Mouse (Mus musculus) embryo, embryonic 11 days (tissue): ENCODE results near the gene Mpl.
A peak's percentile ranks its signal among the peaks of the same experiment; 100 is the strongest.

Experiments
- DNase-seq: peaks from one replicate; pipeline ENCODE4 v3.0.0-alpha.2; 2015

Gene Mpl

DNA sequence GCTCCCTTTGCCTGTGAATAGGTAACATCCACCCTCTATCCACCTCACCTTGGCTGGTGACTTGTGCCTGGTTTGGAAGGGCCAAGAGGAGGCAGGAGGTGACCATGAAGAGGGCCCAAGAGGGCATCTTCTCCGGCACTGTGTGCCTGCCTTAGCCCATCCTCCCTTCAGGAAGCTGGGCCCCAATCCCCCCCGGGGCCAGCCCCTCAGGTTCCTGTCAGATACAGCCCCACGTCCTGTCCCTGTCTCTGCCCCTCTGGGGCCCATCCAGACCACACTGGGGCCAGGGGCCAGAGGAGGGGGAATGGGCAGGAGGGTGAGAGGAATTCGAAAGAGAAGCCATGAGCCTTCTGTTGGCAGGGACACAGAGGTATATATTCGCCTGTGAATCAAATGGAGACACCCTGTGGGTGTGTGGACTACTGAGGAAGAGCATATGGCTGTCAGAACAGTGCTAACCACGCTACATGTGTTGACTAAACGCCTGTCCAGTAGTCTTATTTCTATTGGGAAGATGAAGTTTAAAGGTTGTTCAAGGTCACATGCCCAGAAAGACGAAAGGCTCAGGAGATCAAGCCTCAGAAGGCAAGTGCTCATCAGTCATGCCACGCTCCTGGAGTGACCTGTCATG is at the start of gene Mpl:
Gene Mpl, minus strand, starts transcription at position 169 of the 631 bp plus-strand sequence.
- DNase-seq: no peak

DNA sequence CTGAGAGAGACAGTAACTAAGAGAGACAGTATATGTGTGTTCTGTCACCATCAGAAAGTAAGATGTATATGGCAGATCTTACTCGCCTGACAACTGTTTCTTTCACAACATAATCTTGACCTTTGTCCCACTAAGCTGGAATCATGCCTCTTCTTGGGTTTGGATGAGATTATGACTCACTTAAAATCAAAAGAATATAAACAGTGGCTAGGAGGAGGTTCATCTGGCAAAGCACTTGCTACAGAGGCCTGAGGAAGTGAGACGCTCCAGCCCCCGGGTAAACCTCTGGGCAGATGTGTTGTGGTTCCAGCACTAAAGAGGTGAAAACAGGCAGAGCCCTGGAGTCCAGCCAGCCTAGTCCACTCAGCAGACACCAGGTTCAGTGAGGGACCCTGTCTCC is 48.2 kb upstream of the Mpl start:
- DNase-seq: no peak

DNA sequence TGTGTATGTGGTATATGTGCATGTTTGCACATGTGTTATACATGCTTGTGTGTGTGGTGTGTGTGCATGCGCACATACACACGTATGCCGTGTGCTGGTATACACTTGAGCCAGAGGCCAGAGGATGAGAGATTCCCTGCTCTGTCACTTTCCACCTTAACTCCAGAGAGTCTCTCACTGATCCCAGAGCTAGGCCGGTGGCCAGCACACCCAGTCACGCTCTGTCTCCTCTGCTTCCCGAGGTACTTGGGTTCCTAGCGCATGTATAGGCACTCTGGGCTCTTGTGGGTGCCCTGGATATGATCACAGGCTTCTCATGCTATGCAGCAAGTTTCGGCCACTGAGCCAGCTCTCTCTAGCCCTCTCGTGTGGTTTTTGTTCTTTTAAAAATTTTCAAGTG is 43.5 kb upstream of the Mpl start:
- no peak for DNase-seq

DNA sequence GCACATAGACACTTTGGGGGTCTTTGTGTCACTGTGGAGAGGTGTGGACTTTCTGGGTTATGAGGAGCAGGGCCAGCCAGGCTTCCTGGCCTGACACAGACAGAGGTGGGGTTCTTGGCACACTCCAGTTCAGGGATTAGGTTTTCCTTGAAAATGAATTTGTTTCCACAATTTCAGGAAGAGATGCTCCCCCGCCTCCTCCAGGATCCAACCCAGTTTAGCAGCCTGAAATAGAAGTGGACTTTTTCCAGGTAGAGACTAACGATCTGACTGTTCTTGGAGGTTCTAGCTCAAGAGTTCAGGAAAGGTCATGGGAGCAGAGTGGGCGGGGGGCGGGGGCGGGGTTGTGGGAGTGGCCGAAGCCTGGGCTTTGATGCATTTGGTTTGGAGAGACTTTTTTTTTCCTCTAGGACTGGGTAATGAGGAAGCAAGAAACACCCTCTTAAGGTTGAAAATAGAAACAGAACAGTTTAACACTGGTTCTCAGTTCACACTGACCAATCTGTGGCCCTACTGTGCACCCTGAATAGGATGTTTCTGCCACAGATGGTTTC is 42.9 kb upstream of the Mpl start:
- no peak for DNase-seq

DNA sequence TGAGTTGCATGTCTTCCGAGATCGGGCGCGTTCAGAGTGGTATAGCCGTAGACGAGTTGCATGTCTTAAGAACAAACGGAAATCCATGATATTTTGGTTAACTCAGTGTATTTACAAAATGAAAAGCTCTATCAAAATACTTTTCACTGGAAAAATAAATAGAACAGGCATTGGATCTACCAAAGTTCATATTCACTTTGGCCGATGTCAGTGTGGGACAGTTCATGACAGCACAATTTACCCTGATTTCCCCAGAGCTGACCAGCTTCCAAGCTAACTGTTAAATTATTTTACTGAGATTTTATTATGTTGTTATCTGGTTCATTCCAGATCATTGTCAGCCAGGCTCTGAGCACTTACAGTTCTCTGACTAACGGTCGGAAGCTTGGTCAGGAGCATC is 33.1 kb upstream of the Mpl start:
- DNase-seq: no peak

DNA sequence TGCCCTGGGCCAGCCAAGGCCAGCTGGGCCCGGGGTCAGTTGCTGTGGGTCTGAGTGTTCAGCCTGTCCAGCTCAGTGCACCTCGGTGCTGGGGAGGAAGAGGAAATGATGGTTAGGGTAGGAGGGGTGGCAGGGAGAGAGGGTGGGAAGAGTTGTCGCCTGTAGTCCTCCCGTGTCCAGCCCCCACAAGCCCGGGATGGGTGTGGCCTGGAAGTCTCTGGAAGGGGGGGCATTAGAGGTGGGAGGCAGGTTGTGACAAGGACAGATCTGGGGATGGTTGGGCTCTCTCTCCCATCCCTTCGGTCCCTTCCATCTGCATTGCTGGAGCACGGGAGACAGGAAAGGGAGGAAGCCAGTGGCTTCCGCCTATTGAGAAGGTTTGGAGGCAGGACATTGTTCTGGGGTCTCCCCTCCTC is 32.4 kb upstream of the Mpl start, which contains the start of gene Tie1:
Gene Tie1, minus strand, starts transcription at position 345 of the 416 bp plus-strand sequence.
- peak; percentile 18 for DNase-seq

DNA sequence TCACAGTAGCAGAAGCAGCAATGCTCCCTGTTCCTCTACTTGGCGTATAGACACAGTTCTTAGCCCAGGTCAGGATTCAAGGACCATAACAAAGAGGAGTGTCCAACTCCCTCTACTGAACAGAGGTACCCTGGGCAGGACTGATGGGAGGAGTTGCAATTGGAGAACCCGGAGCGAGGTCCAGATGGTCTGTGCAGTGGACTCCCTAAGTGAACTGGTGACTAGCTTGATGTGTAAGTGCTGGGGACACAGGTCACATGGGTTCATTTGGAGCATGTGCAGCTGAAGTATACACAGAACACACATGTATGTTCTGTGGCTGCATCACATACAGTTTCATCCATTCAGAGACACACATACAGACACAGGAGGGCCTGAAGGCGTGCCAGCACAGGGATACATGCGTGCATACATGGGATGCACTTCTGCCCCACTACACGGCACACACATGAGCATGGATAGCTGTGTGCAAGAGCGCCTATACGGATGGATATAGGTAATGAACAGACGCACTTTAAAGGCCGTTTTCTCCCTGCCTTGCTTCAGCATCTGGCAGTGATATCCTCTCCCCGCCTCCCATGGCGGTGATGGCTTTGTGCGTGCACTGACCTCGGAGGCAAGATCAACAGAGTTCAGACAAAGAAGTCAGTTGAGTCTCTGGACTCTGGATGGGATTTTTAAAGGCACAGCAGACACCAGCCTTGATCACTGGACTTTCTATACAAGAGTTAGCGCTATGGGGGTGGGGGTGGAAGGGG is 19.6 kb upstream of the Mpl start:
- peak; percentile 67 for DNase-seq

DNA sequence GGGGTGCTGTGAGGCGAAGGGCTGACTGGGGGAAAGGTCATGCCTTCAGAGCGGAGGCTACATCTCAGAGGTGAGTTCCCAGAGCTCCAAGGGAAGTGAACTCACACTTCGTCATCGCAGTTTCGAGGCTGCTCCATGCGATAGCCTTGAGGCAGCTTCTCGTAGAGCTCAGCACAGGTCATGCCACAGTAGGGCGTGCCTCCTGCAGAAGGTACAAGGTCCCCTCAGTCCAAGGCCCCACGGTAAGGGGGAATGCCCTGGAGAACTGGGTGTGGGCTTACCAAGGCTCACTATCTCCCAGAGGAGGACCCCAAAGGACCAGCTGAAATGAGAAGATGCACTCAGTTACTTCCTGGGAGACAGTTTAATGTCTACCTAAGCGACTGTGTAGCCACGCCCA is 15.4 kb upstream of the Mpl start:
- DNase-seq: no peak

DNA sequence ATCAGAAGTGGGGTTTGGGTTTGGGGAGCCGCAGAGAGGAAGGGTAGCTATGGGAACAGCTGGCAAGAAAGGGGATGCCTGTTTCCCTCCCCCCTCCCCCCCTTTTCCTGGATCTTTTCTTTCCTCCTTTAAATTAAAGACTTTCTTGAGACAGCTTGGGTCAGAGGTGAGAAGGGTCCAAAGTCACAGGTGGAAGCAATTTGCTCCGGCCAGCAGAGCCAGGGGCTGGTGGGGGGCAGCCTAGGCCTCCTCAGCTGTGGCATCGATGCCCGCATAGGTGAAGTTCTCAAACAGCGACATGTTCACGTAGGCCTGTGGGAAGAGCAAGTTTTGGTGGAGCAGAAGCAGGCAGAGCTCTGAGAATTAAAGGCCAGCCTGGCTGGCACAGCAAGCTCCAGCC is 14.0 kb upstream of the Mpl start:
- peak; percentile 35 for DNase-seq

DNA sequence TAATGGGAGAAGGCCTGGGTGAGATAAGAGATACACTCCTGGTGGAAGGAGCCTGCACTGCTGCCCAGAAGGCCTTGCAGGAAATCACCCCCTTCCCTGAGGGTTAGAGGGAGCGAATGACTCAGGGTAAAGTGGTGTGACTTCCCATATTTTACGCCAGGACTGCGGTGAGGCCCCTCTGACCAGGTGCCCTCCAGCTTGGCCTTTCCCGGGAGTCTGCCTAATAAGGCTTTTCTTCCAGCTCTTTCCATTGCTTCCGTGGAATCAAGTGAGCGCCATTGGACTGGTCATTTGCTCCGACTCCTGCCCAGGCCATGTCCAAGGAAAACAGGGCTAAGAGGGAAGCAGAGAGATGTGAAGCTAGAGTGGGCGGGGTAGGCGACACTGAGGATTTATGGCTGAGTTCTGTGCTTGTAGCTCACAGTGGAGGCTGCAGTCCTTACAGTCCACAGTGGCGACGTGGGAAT is 8.4 kb upstream of the Mpl start:
- peak; percentile 51 for DNase-seq

DNA sequence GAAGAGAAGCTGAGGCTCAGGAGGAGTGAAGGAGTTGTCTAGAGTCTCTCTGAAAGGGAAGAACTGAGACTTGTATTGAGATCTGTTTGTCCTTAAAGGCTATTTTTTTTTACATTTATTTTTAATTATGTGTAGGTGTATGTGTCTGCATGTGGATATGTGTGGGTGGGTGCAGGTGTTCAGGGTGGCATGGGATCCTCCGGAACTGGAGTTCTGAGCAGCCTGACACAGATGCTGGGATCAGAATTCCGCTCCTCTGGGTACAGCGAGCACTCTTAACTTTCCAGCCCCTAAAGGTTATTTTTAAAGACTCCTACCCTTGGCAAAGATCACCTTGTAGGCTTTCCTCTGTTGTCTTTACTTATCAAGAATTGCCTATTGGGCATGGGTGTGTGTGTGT is 7.6 kb upstream of the Mpl start:
- DNase-seq: no peak

DNA sequence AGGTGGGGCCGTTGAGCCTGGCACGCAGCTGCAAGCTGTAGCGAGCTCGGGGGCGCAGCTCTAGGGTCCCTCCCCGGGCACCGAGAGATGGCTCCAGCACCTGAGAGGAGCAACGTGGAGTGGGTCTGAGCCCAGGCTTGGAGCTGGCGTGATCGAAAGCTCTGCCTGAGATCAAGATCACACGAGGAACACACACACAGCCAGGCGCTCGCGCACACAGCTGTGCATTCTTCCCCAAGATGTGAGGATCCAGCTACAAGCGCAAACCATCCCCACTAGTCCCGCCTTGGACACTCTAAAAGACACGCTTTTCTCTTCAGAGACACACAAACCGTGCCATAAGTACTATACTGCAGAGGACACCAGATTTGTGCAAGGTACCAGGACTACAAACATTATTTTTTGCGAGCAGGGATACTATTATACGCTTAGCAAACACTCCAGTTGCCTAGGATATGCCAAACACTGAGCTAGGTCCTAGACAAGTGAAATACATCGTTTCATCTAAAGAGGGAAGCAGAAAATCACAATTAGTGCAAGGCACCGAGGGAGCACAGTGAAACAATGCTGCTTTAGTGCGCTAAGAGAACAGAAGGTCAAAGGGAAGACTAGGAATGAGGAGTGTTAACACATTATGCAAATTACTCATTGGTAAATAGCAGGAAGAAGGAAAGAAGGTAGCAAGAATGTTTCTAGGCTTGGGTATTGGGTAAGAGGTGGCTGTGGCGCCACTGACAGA is 10.7 kb downstream of the Mpl start:
- peak; percentile 34 for DNase-seq

DNA sequence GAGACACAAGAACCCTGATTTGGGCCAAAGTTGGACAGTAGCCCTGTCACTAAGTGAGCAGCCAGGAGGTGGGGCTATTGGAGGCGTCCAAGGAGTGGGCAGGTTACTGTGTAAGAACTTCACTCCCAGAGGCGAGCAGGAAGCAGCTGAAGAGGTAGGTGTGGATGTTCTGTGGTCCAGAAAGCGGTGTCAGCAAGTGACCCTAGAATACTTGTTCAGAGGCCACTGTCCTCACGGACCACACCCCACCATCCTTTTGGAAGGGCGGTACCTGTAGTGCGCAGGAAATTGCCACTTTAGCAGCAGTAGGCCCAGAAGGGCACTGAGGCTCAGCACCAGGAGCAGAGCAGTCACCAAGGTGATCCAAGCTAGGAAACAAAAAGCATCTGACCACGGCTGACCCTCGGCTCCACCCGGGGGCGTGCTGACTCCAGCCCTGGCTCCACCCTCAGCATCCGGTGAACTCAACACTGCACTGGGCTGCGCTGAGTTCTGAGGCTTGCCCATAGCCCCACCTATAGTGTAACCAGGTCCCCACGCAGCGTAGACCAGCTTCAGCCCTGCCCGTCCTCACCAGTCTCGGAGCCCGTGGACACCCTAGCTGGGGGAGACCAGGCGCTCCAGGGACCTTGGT is 11.4 kb downstream of the Mpl start:
- peak; percentile 79 for DNase-seq

DNA sequence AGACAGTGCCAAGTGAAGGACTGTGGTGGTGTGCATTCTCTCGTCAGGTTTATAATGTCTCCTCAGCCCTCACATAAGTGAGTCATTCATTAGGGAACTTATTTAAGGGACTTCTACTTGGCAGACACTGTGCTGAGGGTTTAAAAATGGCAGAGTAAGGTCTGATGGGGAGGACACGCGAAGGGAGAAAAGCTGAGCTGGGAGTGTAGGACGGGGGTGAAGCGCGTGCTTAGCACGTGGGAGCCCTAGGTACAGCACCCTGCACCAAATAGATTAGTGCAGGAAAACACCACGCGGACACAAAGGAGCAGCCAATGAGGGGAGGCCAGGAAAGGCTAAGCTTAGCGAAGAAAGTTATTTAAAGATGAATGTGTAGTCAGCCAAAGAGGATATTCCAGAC is 12.2 kb downstream of the Mpl start:
- DNase-seq: no peak

DNA sequence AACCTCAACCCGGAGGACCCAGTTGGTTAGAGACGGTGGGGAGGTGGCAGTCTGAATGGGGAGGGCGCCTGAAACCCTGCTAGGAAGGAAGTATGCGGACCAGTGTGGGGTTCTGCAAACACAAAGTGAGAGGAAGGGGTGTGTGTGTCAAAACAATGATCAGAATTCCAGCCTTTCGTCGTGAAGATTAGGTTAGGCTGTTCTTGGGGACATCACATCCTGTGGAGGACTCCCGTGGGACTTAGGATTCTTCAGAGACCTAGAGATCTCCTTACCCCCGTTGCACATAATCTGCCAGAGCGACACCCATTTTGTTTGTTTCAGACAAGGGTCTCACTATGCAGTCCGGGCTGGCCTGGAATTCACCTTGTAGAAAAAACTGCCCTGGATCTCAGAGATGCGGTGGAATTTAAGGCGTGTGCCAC is 19.5 kb downstream of the Mpl start:
- DNase-seq: peak; percentile 64

DNA sequence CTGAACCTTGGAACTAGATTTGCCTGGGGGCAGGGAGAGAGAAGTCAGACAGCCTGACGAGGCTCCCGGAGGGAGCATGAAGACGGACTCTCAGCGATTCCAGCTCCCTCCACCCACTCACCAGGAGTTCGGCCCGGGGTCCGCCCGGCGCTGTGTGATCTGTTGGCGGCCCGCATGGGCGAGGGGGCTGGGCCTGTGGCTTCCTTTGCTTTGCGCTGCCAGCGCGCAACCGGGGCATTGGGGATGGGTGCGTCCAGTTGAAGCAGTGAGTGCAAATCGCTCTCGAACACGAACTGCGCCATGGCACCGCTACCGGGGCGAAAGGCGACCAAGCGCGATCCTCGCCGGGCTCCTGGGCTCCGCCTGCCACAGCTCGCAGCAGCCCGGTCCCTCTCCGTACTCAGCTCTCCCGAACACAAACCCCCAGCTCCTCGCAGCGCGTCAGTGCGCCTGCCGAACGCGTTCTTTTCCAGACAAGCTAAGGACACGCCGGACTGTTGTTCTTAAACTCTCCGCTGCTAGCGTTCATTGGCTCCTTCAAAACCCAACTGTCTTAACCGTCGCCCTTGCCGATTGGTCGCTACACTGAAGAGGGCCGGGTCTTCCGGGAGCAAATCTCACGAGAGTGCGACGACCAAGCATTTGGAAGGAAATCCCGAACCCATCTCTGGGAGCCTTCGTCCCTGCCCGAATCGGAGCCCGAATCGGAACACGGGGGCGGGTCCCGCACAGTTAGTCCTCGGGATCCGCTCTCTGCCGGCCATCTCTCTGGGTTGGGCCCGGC is 20.3 kb downstream of the Mpl start, which contains the start of gene Cdc20:
Gene Cdc20, minus strand, starts transcription at position 533 of the 784 bp plus-strand sequence.
- DNase-seq: peak; percentile 97

DNA sequence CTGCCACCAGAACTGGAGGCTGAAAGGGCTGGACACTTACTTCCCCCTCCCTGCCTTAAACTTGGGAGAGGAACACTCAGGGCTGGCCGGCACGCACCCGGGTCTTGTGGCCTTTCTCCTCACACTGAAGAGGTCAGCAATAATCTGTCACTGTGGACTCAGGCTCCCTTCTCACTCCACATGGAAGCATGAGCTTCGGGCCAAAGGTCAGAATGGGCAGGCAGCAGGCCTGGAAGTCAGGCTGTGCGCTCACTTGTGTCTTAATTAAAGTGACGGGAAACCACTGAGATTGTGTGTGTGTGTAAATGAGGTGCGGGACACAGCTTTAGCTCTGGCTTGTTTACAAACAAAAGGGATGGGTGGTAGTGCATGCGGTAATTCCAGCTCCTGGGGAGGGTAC is 25.0 kb downstream of the Mpl start:
- no peak for DNase-seq

DNA sequence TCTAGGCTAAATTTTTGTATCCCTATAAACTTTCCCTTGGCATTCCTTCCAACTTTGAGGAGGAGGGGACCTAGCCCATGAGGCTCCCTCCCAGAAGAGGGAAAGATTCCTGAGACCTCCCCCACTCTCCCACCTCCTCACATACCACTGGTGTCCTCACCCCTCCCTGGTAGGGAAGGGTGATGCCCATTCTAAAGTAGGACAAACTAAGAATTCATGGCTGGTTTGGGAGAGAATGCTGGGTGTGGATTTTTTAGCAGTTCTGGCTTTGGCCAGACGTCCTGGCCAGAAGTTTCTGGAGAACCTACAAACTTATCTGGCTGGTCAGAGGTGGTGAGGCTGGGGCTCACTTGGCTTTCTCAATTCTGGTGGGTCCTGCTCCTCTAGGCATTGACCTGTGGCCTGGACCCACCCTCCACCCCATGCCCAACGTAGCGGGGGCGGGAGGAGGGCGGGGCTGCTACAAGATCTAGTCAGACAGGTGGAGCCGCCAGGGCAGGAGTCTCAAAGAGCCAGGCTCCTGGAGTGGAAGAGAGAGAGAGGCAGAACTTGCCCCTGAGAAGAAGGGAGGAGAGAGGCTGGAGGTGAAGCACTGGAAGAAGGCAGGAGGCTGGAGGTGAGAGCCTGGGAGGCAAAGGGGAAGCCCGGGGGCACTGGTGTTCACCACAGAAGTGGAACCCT is 28.0 kb downstream of the Mpl start:
- no peak for DNase-seq

DNA sequence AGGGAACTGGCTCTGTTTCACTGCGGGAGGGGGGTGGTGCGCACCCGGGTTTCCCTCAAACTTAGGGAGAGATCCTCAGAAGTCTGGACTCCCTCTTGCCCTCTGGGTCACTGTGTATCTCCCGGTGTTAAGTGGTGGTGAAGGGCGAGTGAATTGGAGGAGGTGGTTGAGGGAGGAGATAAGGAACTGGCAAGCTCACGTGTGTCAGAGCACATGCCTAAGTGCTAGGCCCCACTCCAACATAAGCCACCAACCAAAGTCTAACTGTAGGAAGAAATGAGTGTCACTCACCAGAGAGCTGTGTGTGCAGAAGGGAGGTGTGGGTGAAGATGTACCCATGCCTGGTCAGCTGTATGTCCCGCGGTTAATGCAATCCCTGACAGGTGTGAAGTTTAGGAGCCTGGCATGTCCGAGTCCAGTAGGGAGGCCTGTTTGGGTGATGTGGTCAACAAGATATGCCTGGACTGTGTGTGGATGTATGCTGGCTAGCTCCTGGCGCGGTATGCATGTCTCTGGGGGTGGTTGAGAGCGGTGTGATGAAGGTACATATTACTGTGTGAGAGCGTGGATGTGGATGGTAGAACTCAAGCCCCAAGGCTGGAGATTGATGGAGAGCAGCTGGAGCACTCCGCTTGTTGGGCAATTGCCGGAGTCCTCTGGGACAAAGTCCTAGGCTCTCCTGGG is 28.6 kb downstream of the Mpl start:
- DNase-seq: no peak

DNA sequence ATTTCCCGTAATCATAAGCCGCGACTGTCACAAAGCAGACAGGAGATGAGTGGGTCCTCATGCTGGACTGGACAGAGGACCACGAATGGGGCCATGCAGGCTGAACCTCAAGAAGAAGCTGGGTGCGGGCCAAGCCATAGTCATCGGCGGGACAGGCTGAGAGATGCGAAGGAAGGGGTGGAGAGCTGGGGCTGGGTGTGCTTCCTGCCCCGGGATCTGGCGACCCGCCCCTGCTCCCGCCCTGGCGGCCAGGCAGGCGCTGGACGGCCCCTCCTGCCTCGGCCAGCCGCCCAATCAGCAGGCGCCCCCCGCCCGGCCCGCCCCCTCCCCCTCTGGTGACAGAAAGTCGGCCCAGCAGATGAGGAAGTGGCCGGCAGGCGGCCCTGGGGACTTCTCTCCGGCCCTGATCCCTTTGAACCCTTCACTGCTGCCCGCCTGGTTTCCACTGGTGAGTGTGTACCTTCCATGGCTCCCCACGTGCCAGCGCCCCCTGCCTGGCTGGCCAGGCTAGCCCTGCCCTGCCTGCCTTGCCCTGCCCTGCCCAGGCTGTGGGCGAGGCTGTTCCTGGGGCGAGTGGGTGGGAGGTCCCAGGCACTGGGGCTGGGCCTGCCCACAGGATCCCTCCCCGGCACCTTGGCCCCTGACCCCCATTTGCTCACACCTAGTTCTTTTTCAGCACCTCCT is 29.4 kb downstream of the Mpl start, which contains the start of gene Elovl1:
Gene Elovl1, plus strand, starts transcription at position 326 of the 684 bp plus-strand sequence.
- peak; percentile 93 for DNase-seq
